ENCODE assay signal across 10 mouse cellular contexts in genomic region chr2:93469118-93469517, GRCm38 (mm10). TPM values are rescaled to one million over a fixed set of nuclear protein-coding genes. Genes with fewer than 3 reads are reported as not detected.
DNase-seq lines count a peak whose midpoint lies in the region; ATAC-seq and TF ChIP-seq lines count a peak whose summit lies in the region.
"Had no signal": no experiment of that assay in that cellular context is flagged by ENCODE, and none has a peak within 500 bp of the region (broad histone marks: within the 10 kb centered on the region; RNA-seq: fewer than 3 reads in every experiment).

No protein-coding gene starts in this region.

- peak; percentile 42 for TF ChIP-seq CTCF in lung, adult 2 months (IDR thresholded peaks at IDR 0.05; ENCODE audit: insufficient read depth, low read length)

- TF ChIP-seq POLR2A in lung, adult 2 months (IDR thresholded peaks at IDR 0.05; ENCODE audit: borderline replicate concordance, extremely low read depth, low read depth, low read length): no peak

- no peaks in the 10 kb centered on the region for H3K9me3 ChIP-seq in forebrain, embryonic 10.5 days
- H3K9me3 ChIP-seq in forebrain, embryonic 12.5 days: no peaks in the 10 kb centered on the region
- H3K9me3 ChIP-seq: liver, embryonic 15.5 days; stomach, embryonic 15.5 days had no signal

- H3K4me1 ChIP-seq in forebrain, embryonic 10.5 days: peaks cover 30% of the 10 kb centered on the region
- H3K4me1 ChIP-seq in forebrain, embryonic 12.5 days: peaks cover 10% of the 10 kb centered on the region
- peaks cover 8% of the 10 kb centered on the region for H3K4me1 ChIP-seq in lung, adult 2 months (ENCODE audit: control insufficient read depth, insufficient read depth, low read length)

- no peak for ATAC-seq in forebrain, embryonic 12.5 days (ENCODE audit: low FRiP score)
- 0 out of 2 replicates have a peak, but pooled peaks have one; percentile 24 for ATAC-seq in common myeloid progenitor, adult 5-6 weeks (replicated peaks; ENCODE audit: low read depth, poor library complexity, severe bottlenecking)
- ATAC-seq in frontal cortex, adult (ENCODE audit: low TSS enrichment): no peak

- WGBS in forebrain, embryonic 10.5 days: 6% methylated on average over 7 of the region's 7 CpGs
- 5% methylated on average over 7 of the region's 7 CpGs for WGBS in forebrain, embryonic 12.5 days
- 29% methylated on average over 7 of the region's 7 CpGs for WGBS in lung, adult 2 months

- no peak overlapping the region for H3K9ac ChIP-seq in forebrain, embryonic 12.5 days
- H3K9ac ChIP-seq: stomach, embryonic 15.5 days had no signal

- no peak overlapping the region for H3K4me2 ChIP-seq in forebrain, embryonic 12.5 days

- H3K36me3 ChIP-seq in forebrain, embryonic 10.5 days (replicated peaks): no peaks in the 10 kb centered on the region
- H3K36me3 ChIP-seq in forebrain, embryonic 12.5 days (replicated peaks): no peaks in the 10 kb centered on the region
- H3K36me3 ChIP-seq: liver, embryonic 15.5 days; stomach, embryonic 15.5 days had no signal

- H3K27me3 ChIP-seq in forebrain, embryonic 10.5 days (ENCODE audit: poor library complexity, severe bottlenecking): peaks cover 46% of the 10 kb centered on the region
- H3K27me3 ChIP-seq in forebrain, embryonic 12.5 days: peaks cover 27% of the 10 kb centered on the region; the same call in 1 of the 2 replicates
- H3K27me3 ChIP-seq: stomach, embryonic 15.5 days had no signal

- DNase-seq in forebrain, embryonic 10.5 days (ENCODE audit: extremely low spot score, low spot score): peak; percentile 63
- DNase-seq in lung, adult 2 months: no peak
- DNase-seq in lung, postnatal 25 days (ENCODE audit: low spot score): no peak
- peak; percentile 61 for DNase-seq in lung, postnatal 14 days
- no peak for DNase-seq in adrenal gland, adult 8-10 months

- H3K4me3 ChIP-seq in forebrain, embryonic 10.5 days: no peak overlapping the region
- no peak overlapping the region for H3K4me3 ChIP-seq in forebrain, embryonic 12.5 days (replicated peaks)
- no peak overlapping the region for H3K4me3 ChIP-seq in lung, adult 2 months (replicated peaks; ENCODE audit: extremely low read depth, low read depth, low read length)
- H3K4me3 ChIP-seq: stomach, embryonic 15.5 days had no signal

- H3K27ac ChIP-seq in forebrain, embryonic 10.5 days: peak overlapping the region; percentile 49; the same call in 1 of the 2 replicates
- H3K27ac ChIP-seq in forebrain, embryonic 12.5 days: no peak overlapping the region
- H3K27ac ChIP-seq: stomach, embryonic 15.5 days had no signal

RNA-seq across cellular contexts. Expression of gene Cd82, which starts 6.2 kb away (rescaled TPM):
- polyA plus RNA-seq in forebrain, embryonic 10.5 days (2016; fragmentation: Nextera tagmentation; extraction: Ambion mirVana): 5.0 and 5.3 TPM in 2 replicates
- 9.1 and 10.6 TPM in 2 replicates for polyA plus RNA-seq in forebrain, embryonic 12.5 days (2016; fragmentation: Nextera tagmentation; extraction: Ambion mirVana)
- 170 and 176 TPM in 2 replicates for polyA plus RNA-seq in lung, adult 2 months (2012; rRNA removed)
- total RNA-seq in common myeloid progenitor, adult 5-6 weeks (2017): 42.9 and 43.7 TPM in 2 replicates
- 100 to 1,000 TPM in 1 of 4 experiments, 10 to 100 TPM in 3; 74.6 to 101 (median 78.3) TPM for total RNA-seq in adrenal gland, adult 8-10 months (2022)

Comparison
In these comparisons a context has a peak if more than half of its experiments do, and no peak if none do; other contexts are left out.
1. DNase-seq: peak in forebrain, embryonic 10.5 days (single experiment) and lung, postnatal 14 days (single experiment); none in lung, adult 2 months (single experiment), lung, postnatal 25 days (single experiment) and adrenal gland, adult 8-10 months (single experiment).
2. RNA of gene Cd82, which starts 6.2 kb away (polyA plus RNA-seq): 170 to 176 TPM in lung, adult 2 months; 9.1 to 10.6 TPM in forebrain, embryonic 12.5 days and 5.0 to 5.3 TPM in forebrain, embryonic 10.5 days; every median in the first group is over 10 times any median in the second.